Mouse (Mus musculus) forebrain, embryonic 11.5 days (tissue): ENCODE results near the gene Rexo1. TPM values are rescaled to one million over a fixed set of nuclear protein-coding genes. Genes with fewer than 3 reads are reported as not detected.

Source experiments
- ATAC-seq: fragments of 200-750 bp; cut with Nextera tagmentation; replicated peaks from 2 replicates; pipeline ENCODE4 v1.8.0; 2017; ENCODE audit warnings: moderate TSS enrichment; ENCODE audit not compliant: low FRiP score
- DNase-seq: peaks from one replicate; pipeline ENCODE4 v3.0.0-alpha.2; 2017; ENCODE audit warnings: low spot score
- H3K27ac ChIP-seq: fragments of 300-500 bp; sonication (generic); 2 replicates; pipeline ENCODE4 v1.5.1; 2014; ENCODE audit warnings: low read depth, low read length
- H3K27me3 ChIP-seq: fragments of 300-500 bp; sonication (generic); 2 replicates; pipeline ENCODE4 v1.6.1; 2014; ENCODE audit warnings: mild to moderate bottlenecking, low read length, mixed read lengths; ENCODE audit not compliant: control insufficient read depth, insufficient read depth
- H3K36me3 ChIP-seq: fragments of 300-500 bp; sonication (generic); 2 replicates; pipeline ENCODE4 v1.6.1; 2014; ENCODE audit warnings: mild to moderate bottlenecking, low read length, moderate library complexity, mixed read lengths; ENCODE audit not compliant: control insufficient read depth, insufficient read depth
- H3K4me1 ChIP-seq: fragments of 300-500 bp; sonication (generic); replicated peaks from 2 replicates; pipeline ENCODE4 v1.6.1; 2014; ENCODE audit warnings: low read length, mixed read lengths; ENCODE audit not compliant: control insufficient read depth, insufficient read depth
- H3K4me2 ChIP-seq: fragments of 300-500 bp; sonication (generic); 2 replicates; pipeline ENCODE4 v1.6.1; 2014; ENCODE audit warnings: low read depth, mild to moderate bottlenecking, low read length, moderate library complexity, mixed read lengths; ENCODE audit not compliant: severe bottlenecking
- H3K4me3 ChIP-seq: fragments of 300-500 bp; sonication (generic); 2 replicates; pipeline ENCODE4 v1.5.1; 2014; ENCODE audit warnings: low read depth, low read length
- H3K9ac ChIP-seq: fragments of 300-500 bp; sonication (generic); 2 replicates; pipeline ENCODE4 v1.6.1; 2014; ENCODE audit warnings: low read length
- H3K9me3 ChIP-seq: fragments of 300-500 bp; sonication (generic); 2 replicates; pipeline ENCODE4 v1.6.1; 2016; ENCODE audit warnings: low read length, mixed read lengths; ENCODE audit not compliant: control insufficient read depth
- WGBS: fragments of 180-500 bp; shearing (Covaris S2); extraction: QIAGEN DNeasy Blood & Tissue Kit; methylation state at CpG from one replicate; pipeline ENCODE4 v1.1.7; 2014; 5-methylcytosine and 5-hydroxymethylcytosine counted together
- polyA plus RNA-seq: library from polyadenylated mRNA; unstranded; fragments of >200 nt; fragmentation: Nextera tagmentation; extraction: Ambion mirVana; gene quantifications from 2 replicates; pipeline ENCODE4 v1.2.1, GENCODE M21; 2014

The Rexo1 gene
- polyA plus RNA-seq, 1 experiment from 2014 or later: 37.1 TPM

DNA sequence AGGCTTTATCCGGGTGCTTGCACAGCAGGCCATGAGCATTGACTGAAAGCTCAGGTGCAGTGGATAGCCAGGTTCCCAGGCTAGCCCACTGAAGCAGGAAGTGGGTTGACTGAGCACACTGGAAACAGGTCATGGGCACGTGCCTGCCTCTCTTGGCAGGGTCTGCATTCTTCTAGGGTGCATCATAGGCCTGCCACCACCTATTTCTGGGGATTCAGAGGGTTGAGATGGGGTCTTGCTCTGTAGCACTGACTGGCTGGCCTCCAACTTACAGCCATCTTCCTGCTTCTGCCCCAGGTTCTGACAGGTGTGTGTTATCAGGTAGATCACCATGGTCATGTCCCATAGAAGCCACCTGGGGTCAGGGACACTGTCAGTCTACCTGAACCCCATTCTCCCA lies 43.6 kb upstream of the Rexo1 start:
- Histone ChIP-seq H3K27ac (no peak overlapping the region), H3K4me2 (no peak overlapping the region), H3K4me3 (no peak overlapping the region), H3K9ac (no peak overlapping the region), H3K27me3 (no peaks in the 10 kb centered on the region), H3K36me3 (no peaks in the 10 kb centered on the region; the same call in 1 of the 2 replicates), H3K4me1 (peaks cover 9% of the 10 kb centered on the region), H3K9me3 (no peaks in the 10 kb centered on the region)
- DNase-seq (no peak), ATAC-seq (no peak)
- WGBS: 89% methylated on average over 2 of the region's 2 CpGs

DNA sequence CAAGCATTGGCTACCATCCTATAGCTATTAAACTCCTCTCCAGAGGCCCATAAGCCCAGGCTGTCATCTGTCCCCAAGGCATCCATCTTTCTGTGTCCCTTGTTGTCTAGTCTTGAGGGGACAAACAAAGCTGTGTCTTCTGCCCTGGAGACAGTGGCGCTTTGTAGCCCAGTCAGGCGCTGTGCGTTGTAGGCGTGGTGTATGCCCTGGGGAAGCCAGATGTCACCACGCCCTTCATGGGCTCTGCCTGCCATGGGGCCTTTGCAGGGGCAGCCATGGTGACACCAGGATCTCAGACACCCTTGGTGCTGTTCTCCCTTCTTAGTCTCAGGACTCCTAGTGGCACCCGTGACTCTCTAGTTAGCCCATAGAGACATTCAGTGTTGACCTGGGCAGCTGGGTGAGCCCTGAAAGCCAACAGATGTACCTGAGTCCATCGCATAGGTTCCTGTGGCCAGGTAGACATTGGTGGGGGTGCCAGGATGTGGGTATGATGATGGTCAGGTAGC lies 42.7 kb upstream of the Rexo1 start:
- Histone ChIP-seq H3K4me1 (peaks cover 9% of the 10 kb centered on the region), H3K4me3 (peak overlapping the region; percentile 75; the same call in 1 of the 2 replicates), H3K27me3 (no peaks in the 10 kb centered on the region), H3K4me2 (peak overlapping the region; percentile 89; the same call in 1 of the 2 replicates), H3K36me3 (no peaks in the 10 kb centered on the region; the same call in 1 of the 2 replicates), H3K9ac (no peak overlapping the region; the same call in 1 of the 2 replicates), H3K9me3 (no peaks in the 10 kb centered on the region), H3K27ac (no peak overlapping the region)
- ATAC-seq (no peak), DNase-seq (no peak)
- WGBS: 88% methylated on average over 7 of the region's 7 CpGs

DNA sequence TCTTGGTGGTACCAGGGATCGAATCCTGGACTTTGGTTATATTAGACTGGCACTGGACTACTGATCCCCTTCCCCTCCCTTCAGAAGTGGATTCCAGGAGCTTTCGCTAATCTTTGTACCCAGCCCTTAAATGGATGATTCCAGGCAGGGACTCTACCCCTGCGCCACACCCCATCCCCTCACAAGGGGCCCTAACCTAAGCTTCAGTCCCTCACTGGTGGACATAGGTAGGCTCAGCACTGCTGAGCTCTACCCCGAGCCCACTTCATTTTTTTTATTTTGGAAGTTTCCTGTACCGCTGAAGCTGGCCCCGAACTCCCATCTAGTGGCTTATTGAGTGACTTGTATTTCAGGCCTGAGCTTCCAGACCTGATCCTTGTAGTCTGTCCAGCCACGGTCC lies 42.0 kb upstream of the Rexo1 start:
- Histone ChIP-seq H3K27ac (peak overlapping the region; percentile 58), H3K36me3 (no peaks in the 10 kb centered on the region; the same call in 1 of the 2 replicates), H3K4me1 (peaks cover 9% of the 10 kb centered on the region), H3K4me3 (peak overlapping the region; percentile 75), H3K9ac (peak overlapping the region; percentile 67), H3K4me2 (peak overlapping the region; percentile 89), H3K27me3 (no peaks in the 10 kb centered on the region), H3K9me3 (no peaks in the 10 kb centered on the region)
- ATAC-seq: peak; percentile 39
- no peak for DNase-seq
- WGBS: 34% methylated on average over 7 of the region's 7 CpGs

GRCm38 (mm10) chr10:80602698-80603325 lies 41.5 kb upstream of the Rexo1 start, which contains the start of the genes Scamp4 and Adat3:
TSS of gene Scamp4 (plus strand) at chr10:80602872.
TSS of gene Adat3 (plus strand) at chr10:80602880.
- under 1% methylated on average over 54 of the region's 54 CpGs for WGBS
- H3K27ac ChIP-seq: peak within 1 kb of the TSS; percentile 58

DNA sequence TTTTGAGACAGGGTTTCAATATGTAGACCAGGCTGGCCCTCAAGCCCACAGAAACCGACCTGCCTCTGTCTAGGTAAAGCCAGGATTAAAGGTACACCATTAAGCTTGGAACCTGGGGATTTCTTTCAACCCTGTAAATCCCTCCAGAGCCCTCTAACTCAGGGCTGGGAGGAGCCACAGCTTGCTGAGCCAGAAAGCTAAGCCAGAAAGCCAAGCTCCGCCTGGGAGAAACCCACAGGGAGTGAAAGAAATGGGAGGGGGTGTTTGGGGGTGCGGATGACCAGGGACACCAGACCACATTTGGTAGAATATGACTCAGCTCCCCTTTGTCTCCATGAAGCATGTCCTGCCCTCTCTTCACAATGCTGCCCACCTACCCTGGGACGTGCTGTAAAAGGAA lies 35.0 kb upstream of the Rexo1 start:
- WGBS: 42% methylated on average over 4 of the region's 4 CpGs
- ATAC-seq: no peak

More at GRCm38 (mm10) chr10:80602698-80603325, 41.5 kb upstream of the Rexo1 start, which contains the start of the genes Scamp4 and Adat3:
- no peaks in the 10 kb centered on the region; the same call in 1 of the 2 replicates for H3K36me3 ChIP-seq
- no peaks in the 10 kb centered on the region for H3K27me3 ChIP-seq
- H3K4me3 ChIP-seq: peak within 1 kb of the TSS; percentile 75
- peak within 1 kb of the TSS; percentile 89 for H3K4me2 ChIP-seq
- ATAC-seq (peak; percentile 95), DNase-seq (peak; percentile 96)
- peaks cover 9% of the 10 kb centered on the region for H3K4me1 ChIP-seq
- H3K9ac ChIP-seq: peak within 1 kb of the TSS; percentile 67
- no peaks in the 10 kb centered on the region for H3K9me3 ChIP-seq

DNA sequence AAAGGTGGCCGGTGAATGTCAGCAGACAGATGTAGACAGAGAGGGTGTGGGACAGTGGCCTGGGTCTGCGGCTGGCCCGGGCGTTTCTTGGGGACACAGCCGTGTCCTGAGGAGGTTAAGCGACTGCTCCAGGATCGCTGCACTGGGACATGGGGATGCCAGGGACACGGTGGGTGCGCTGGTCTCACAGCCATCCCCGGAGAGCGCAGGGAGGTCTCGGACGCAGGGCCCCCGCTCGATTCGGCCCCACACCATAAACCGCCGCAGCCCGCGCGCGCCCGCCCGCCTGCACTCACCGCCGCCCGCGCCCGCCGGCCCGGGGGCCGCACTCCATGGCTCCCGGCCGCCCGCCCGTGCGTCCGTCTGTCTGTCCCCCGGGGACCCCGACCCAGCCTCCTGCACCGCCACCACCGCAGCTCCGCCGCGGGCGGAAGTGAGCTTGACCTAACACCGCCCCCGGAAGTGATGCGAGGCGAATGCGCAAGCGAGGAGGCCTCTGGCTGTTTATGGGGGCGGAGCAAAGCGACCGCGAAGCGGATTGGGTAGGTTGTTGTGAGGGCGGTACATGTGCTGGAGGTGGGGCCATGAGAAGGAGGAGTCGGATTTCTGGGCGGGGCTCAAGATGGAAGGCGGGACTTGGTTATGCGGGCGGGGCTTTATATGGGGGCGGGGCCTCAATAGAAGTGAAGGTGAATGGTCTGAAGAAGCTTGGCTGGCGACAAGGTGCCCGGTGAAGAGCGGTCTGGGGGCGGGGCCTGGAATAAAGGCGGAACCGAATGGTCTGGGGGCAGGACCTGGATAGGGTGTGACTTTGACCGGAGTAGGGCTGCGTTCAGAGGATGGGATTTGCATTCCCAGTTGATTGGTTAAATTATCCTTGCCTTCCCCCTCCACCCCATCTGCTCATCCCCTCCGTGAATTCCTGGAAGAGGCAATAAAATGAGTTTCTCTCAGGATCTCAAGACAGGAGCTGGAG lies 28.8 kb upstream of the Rexo1 start, which contains the start of gene Abhd17a:
Gene Abhd17a, minus strand, starts transcription at position 463 of the 976 bp plus-strand sequence.
- H3K9ac ChIP-seq: peak within 1 kb of the TSS; percentile 85
- peak within 1 kb of the TSS; percentile 95 for H3K4me3 ChIP-seq
- WGBS: under 1% methylated on average over 70 of the region's 73 CpGs
- no peaks in the 10 kb centered on the region for H3K9me3 ChIP-seq
- ATAC-seq: peak; percentile 97
- H3K4me2 ChIP-seq: peak within 1 kb of the TSS; percentile 93
- H3K36me3 ChIP-seq: no peaks in the 10 kb centered on the region; the same call in 1 of the 2 replicates
- no peak within 1 kb of the TSS for H3K27ac ChIP-seq
- H3K4me1 ChIP-seq: peaks cover 14% of the 10 kb centered on the region
- DNase-seq: peak; percentile 97
- H3K27me3 ChIP-seq: no peaks in the 10 kb centered on the region

More for the DNA sequence above, 35.0 kb upstream of the Rexo1 start:
- Histone ChIP-seq H3K4me2 (no peak overlapping the region), H3K27ac (no peak overlapping the region), H3K4me3 (no peak overlapping the region), H3K27me3 (no peaks in the 10 kb centered on the region), H3K9me3 (no peaks in the 10 kb centered on the region), H3K36me3 (no peaks in the 10 kb centered on the region), H3K9ac (no peak overlapping the region), H3K4me1 (no peaks in the 10 kb centered on the region)
- DNase-seq: no peak

- Histone ChIP-seq H3K36me3 (no peaks in the 10 kb centered on the region; the same call in 1 of the 2 replicates), H3K4me1 (peaks cover 14% of the 10 kb centered on the region), H3K9me3 (no peaks in the 10 kb centered on the region), H3K4me2 (peak overlapping the region; percentile 93), H3K4me3 (peak overlapping the region; percentile 95), H3K9ac (peak overlapping the region; percentile 85), H3K27me3 (no peaks in the 10 kb centered on the region), H3K27ac (no peak overlapping the region)
- no peak for ATAC-seq
- peak; percentile 50 for DNase-seq
- WGBS: 22% methylated on average over 12 of the region's 12 CpGs
Measured at GRCm38 (mm10) chr10:80589127-80589878, 27.9 kb upstream of the Rexo1 start.
